Mouse (Mus musculus): ENCODE results near the gene Rpl41.

- TF ChIP-seq CTCF (conservative IDR thresholded peaks at IDR 0.05; ENCODE audit: low read length), result no peak
- no peak for TF ChIP-seq NANOG (IDR thresholded peaks at IDR 0.05; ENCODE audit: borderline replicate concordance, low read length)
Measured at GRCm38 (mm10) chr10:128584386-128584785, 35.3 kb upstream of the Rpl41 start.
